Mouse (Mus musculus) MEL (cell line): Measurements from ENCODE around the gene Slc16a8. TPM values are rescaled to one million over a fixed set of nuclear protein-coding genes. Genes with fewer than 3 reads are reported as not detected.

Experiments used
- DNase-seq: peaks from one replicate; pipeline ENCODE4 v3.0.0; 2011; ENCODE audit warnings: low read depth, low spot score
- H3K27ac ChIP-seq: 2 replicates; pipeline ENCODE4 v1.5.1; 2012; ENCODE audit warnings: low read depth, mild to moderate bottlenecking, control low read depth, low read length, moderate library complexity; ENCODE audit not compliant: control insufficient read depth
- H3K27me3 ChIP-seq, 2 experiments: fragments of 150-350 bp in 1 of 2; sonication (generic) in 1 of 2; 2 replicates each; pipeline ENCODE4 v1.6.1; 2012; ENCODE audit warnings: low read length in 2 of 2, mild to moderate bottlenecking in 2 of 2, improper control_type of control experiment in 1 of 2, moderate library complexity in 1 of 2; ENCODE audit not compliant: insufficient read depth in 2 of 2, control insufficient read depth in 1 of 2
- H3K36me3 ChIP-seq, 2 experiments: 2 replicates each; pipeline ENCODE4 v1.6.1; 2012 to 2014; ENCODE audit warnings: low read length in 2 of 2, improper control_type of control experiment in 1 of 2, inconsistent platforms in 1 of 2, mild to moderate bottlenecking in 1 of 2; ENCODE audit not compliant: insufficient read depth in 2 of 2, control insufficient read depth in 1 of 2
- H3K4me1 ChIP-seq, 2 experiments: fragments of 150-350 bp in 1 of 2; sonication (generic) in 1 of 2; 2 replicates each; pipeline ENCODE4 v1.6.1; 2012; ENCODE audit warnings: low read length in 2 of 2, improper control_type of control experiment in 1 of 2, mild to moderate bottlenecking in 1 of 2; ENCODE audit not compliant: insufficient read depth in 2 of 2, control insufficient read depth in 1 of 2
- H3K4me3 ChIP-seq, 2 experiments: fragments of 150-350 bp in 1 of 2; sonication (generic) in 1 of 2; 2 replicates each; pipeline ENCODE4 v1.5.1; 2012; ENCODE audit warnings: low read depth in 2 of 2, low read length in 2 of 2, mild to moderate bottlenecking in 2 of 2, moderate library complexity in 2 of 2, control low read depth in 1 of 2, improper control_type of control experiment in 1 of 2; ENCODE audit not compliant: control insufficient read depth in 1 of 2, insufficient read depth in 1 of 2
- H3K79me2 ChIP-seq: 2 replicates; pipeline ENCODE4 v1.6.1; 2012; ENCODE audit warnings: mild to moderate bottlenecking, low read length, moderate library complexity; ENCODE audit not compliant: control insufficient read depth, poor library complexity, insufficient read depth
- H3K9ac ChIP-seq: 2 replicates; pipeline ENCODE4 v1.6.1; 2012; ENCODE audit warnings: low read depth, mild to moderate bottlenecking, control low read depth, low read length, moderate library complexity; ENCODE audit not compliant: control insufficient read depth, poor library complexity, severe bottlenecking
- H3K9me3 ChIP-seq: fragments of 150-350 bp; sonication (generic); replicated peaks from 2 replicates; pipeline ENCODE4 v1.6.1; 2012; ENCODE audit warnings: mild to moderate bottlenecking, low read length, improper control_type of control experiment, moderate library complexity; ENCODE audit not compliant: insufficient read depth
- BHLHE40 ChIP-seq: IDR thresholded peaks from 2 replicates; pipeline ENCODE4 v1.6.1; 2012; ENCODE audit warnings: low read depth, mild to moderate bottlenecking, inconsistent platforms, low read length, improper control_type of control experiment, borderline replicate concordance
- CHD2 ChIP-seq: IDR thresholded peaks from 2 replicates; pipeline ENCODE4 v1.6.1; 2011; ENCODE audit warnings: low read length, improper control_type of control experiment
- E2F4 ChIP-seq: IDR thresholded peaks from 2 replicates; pipeline ENCODE4 v1.6.1; 2011; ENCODE audit warnings: low read depth, low read length, improper control_type of control experiment, borderline replicate concordance
- EP300 ChIP-seq, 2 experiments: IDR thresholded peaks; 2 replicates each; pipeline ENCODE4 v1.6.1; 2011; ENCODE audit warnings: improper control_type of control experiment in 2 of 2, low read length in 2 of 2, low read depth in 1 of 2, mild to moderate bottlenecking in 1 of 2
- ETS1 ChIP-seq: IDR thresholded peaks from 2 replicates; pipeline ENCODE4 v1.6.1; 2012; ENCODE audit warnings: low read depth, mild to moderate bottlenecking, inconsistent platforms, low read length, improper control_type of control experiment, moderate library complexity
- JUND ChIP-seq: IDR thresholded peaks from 2 replicates; pipeline ENCODE4 v1.6.1; 2011; ENCODE audit warnings: low read depth, mild to moderate bottlenecking, improper control_type of control experiment, low read length
- KAT2A ChIP-seq: conservative IDR thresholded peaks from 2 replicates; pipeline ENCODE4 v1.6.1; 2012; ENCODE audit warnings: low read depth, low read length, improper control_type of control experiment, inconsistent platforms
- MEF2A ChIP-seq: IDR thresholded peaks from 2 replicates; pipeline ENCODE4 v1.6.1; 2014; ENCODE audit warnings: low read depth, mild to moderate bottlenecking, inconsistent platforms, low read length, improper control_type of control experiment; ENCODE audit not compliant: poor library complexity, insufficient replicate concordance, severe bottlenecking; ENCODE audit errors: extremely low read depth
- MYC ChIP-seq: IDR thresholded peaks from 2 replicates; pipeline ENCODE4 v1.6.1; 2011; ENCODE audit warnings: low read depth, mild to moderate bottlenecking, low read length, improper control_type of control experiment, moderate library complexity
- NRF1 ChIP-seq: IDR thresholded peaks from 2 replicates; pipeline ENCODE4 v1.6.1; 2014; ENCODE audit warnings: low read depth, mild to moderate bottlenecking, inconsistent platforms, low read length, improper control_type of control experiment, moderate library complexity; ENCODE audit not compliant: poor library complexity, insufficient read depth, severe bottlenecking
- POLR2A ChIP-seq, 2 experiments: IDR thresholded peaks; 2 replicates each; pipeline ENCODE4 v1.6.1; 2011 to 2012; ENCODE audit warnings: low read length in 2 of 2, mild to moderate bottlenecking in 2 of 2, control low read depth in 1 of 2, improper control_type of control experiment in 1 of 2, low read depth in 1 of 2, moderate library complexity in 1 of 2; ENCODE audit not compliant: control insufficient read depth in 1 of 2, insufficient read depth in 1 of 2, poor library complexity in 1 of 2
- POLR2AphosphoS5 ChIP-seq: IDR thresholded peaks from 2 replicates; pipeline ENCODE4 v1.6.1; 2012; ENCODE audit warnings: low read depth, borderline replicate concordance, mild to moderate bottlenecking, inconsistent platforms, low read length, moderate library complexity, mixed read lengths
- RAD21 ChIP-seq: IDR thresholded peaks from 2 replicates; pipeline ENCODE4 v1.6.1; 2011; ENCODE audit warnings: mild to moderate bottlenecking, low read depth, low read length, improper control_type of control experiment
- RCOR1 ChIP-seq: IDR thresholded peaks from 2 replicates; pipeline ENCODE4 v1.6.1; 2012; ENCODE audit warnings: low read depth, mild to moderate bottlenecking, inconsistent platforms, low read length, improper control_type of control experiment
- SMC3 ChIP-seq: IDR thresholded peaks from 2 replicates; pipeline ENCODE4 v1.6.1; 2011; ENCODE audit warnings: low read depth, low read length, improper control_type of control experiment
- TAL1 ChIP-seq: IDR thresholded peaks from 2 replicates; pipeline ENCODE4 v1.6.1; 2012; ENCODE audit warnings: mild to moderate bottlenecking, inconsistent platforms, low read length, moderate library complexity, mixed read lengths
- TBP ChIP-seq: IDR thresholded peaks from 2 replicates; pipeline ENCODE4 v1.8.0; 2011; ENCODE audit warnings: low read depth, low read length, improper control_type of control experiment
- TCF12 ChIP-seq: IDR thresholded peaks from 2 replicates; pipeline ENCODE4 v1.6.1; 2014; ENCODE audit warnings: low read depth, mild to moderate bottlenecking, inconsistent platforms, low read length, improper control_type of control experiment, moderate library complexity
- USF1 ChIP-seq: IDR thresholded peaks from 2 replicates; pipeline ENCODE4 v1.6.1; 2014; ENCODE audit warnings: low read depth, mild to moderate bottlenecking, inconsistent platforms, low read length, improper control_type of control experiment, moderate library complexity
- USF2 ChIP-seq, 2 experiments: IDR thresholded peaks; 2 replicates each; pipeline ENCODE4 v1.6.1; 2011 to 2012; ENCODE audit warnings: improper control_type of control experiment in 2 of 2, low read length in 2 of 2, borderline replicate concordance in 1 of 2, inconsistent platforms in 1 of 2, low read depth in 1 of 2, mild to moderate bottlenecking in 1 of 2; ENCODE audit not compliant: insufficient read depth in 1 of 2
- ZC3H11A ChIP-seq: IDR thresholded peaks from 2 replicates; pipeline ENCODE4 v1.6.1; 2012; ENCODE audit warnings: low read depth, mild to moderate bottlenecking, inconsistent platforms, low read length, improper control_type of control experiment
- ZKSCAN1 ChIP-seq: IDR thresholded peaks from 2 replicates; pipeline ENCODE4 v1.6.1; 2012; ENCODE audit warnings: low read depth, mild to moderate bottlenecking, inconsistent platforms, low read length, improper control_type of control experiment, moderate library complexity
- ZMIZ1 ChIP-seq: IDR thresholded peaks from 2 replicates; pipeline ENCODE4 v1.6.1; 2012; ENCODE audit warnings: low read depth, mild to moderate bottlenecking, inconsistent platforms, low read length, improper control_type of control experiment, moderate library complexity
- ZNF384 ChIP-seq: IDR thresholded peaks from 2 replicates; pipeline ENCODE4 v1.6.1; 2012; ENCODE audit warnings: low read depth, mild to moderate bottlenecking, inconsistent platforms, low read length, improper control_type of control experiment
- polyA plus RNA-seq, 2 experiments: library from polyadenylated mRNA; stranded (reverse) in 1 of 2; unstranded in 1 of 2; fragments of >175 nt in 1 of 2; fragments of >200 nt in 1 of 2; gene quantifications; 2 replicates each; pipeline versions ENCODE4 v1.2.1 to v1.2.4; 2012; ENCODE audit warnings: low replicate concordance in 2 of 2, low read depth in 1 of 2; ENCODE audit not compliant: insufficient read length in 2 of 2, insufficient read depth in 1 of 2, missing spikeins in 1 of 2
- total RNA-seq: library from RNA; depleted of rRNA; stranded (reverse); fragments of 300-350 nt; gene quantifications from 2 replicates; pipeline ENCODE4 v1.2.3, GENCODE M21; 2012

Slc16a8 gene
- total and polyA plus RNA-seq, 3 experiments, result 0.15 to 0.47 TPM; not detected in 1

- no peaks in the 10 kb centered on the region for H3K27me3 ChIP-seq
- no peaks in the 10 kb centered on the region for H3K9me3 ChIP-seq
- no peaks in the 10 kb centered on the region for H3K4me1 ChIP-seq
- no peak for DNase-seq
- H3K9ac ChIP-seq, result no peak overlapping the region
- H3K79me2 ChIP-seq, result no peaks in the 10 kb centered on the region
- no peak overlapping the region for H3K27ac ChIP-seq
- no peak overlapping the region for H3K4me3 ChIP-seq
- H3K36me3 ChIP-seq, result peaks cover 0 to 3% of the 10 kb centered on the region in 2 experiments; a peak in 1 of 4 replicates
- TF ChIP-seq EP300 (IDR thresholded peaks at IDR 0.05; ENCODE audit: low read depth in 1 of 2, low read length in 2 of 2) (no peak), TAL1 (no peak), ZMIZ1 (no peak), POLR2A (IDR thresholded peaks at IDR 0.05; ENCODE audit: control insufficient read depth in 1 of 2, insufficient read depth in 1 of 2, low read depth in 1 of 2, low read length in 2 of 2, poor library complexity in 1 of 2) (no peak), RAD21 (no peak), USF1 (no peak), BHLHE40 (no peak), ZKSCAN1 (no peak), JUND (no peak), TCF12 (no peak), MEF2A (no peak), NRF1 (no peak)
- TF ChIP-seq, all 39 proteins: peak for 0
These were observed 16.5 kb downstream of the Slc16a8 start for GRCm38 (mm10) chr15:79238036-79238435.

GRCm38 (mm10) chr15:79235268-79235667, 19.3 kb downstream of the Slc16a8 start:
- H3K36me3 ChIP-seq, result peaks cover 0 to 1% of the 10 kb centered on the region in 2 experiments; a peak in 1 of 4 replicates
- TF ChIP-seq BHLHE40 (no peak), USF2 (IDR thresholded peaks at IDR 0.05; ENCODE audit: borderline replicate concordance in 1 of 2, insufficient read depth in 1 of 2, low read depth in 1 of 2, low read length in 2 of 2) (no peak), ETS1 (no peak), NRF1 (no peak), MYC (no peak), RCOR1 (no peak), ZNF384 (no peak), KAT2A (no peak), ZC3H11A (no peak), ZMIZ1 (no peak), CHD2 (no peak), TBP (no peak), POLR2AphosphoS5 (no peak), E2F4 (no peak), TAL1 (no peak), SMC3 (no peak)

More at GRCm38 (mm10) chr15:79235268-79235667, 19.3 kb downstream of the Slc16a8 start:
- Histone ChIP-seq H3K4me3 (no peak overlapping the region), H3K79me2 (no peaks in the 10 kb centered on the region), H3K9ac (no peak overlapping the region), H3K27ac (no peak overlapping the region), H3K9me3 (no peaks in the 10 kb centered on the region), H3K27me3 (no peaks in the 10 kb centered on the region), H3K4me1 (no peaks in the 10 kb centered on the region)
- DNase-seq, result no peak
